Mouse (Mus musculus) adrenal gland, postnatal 4 days (tissue): ENCODE data around the gene Phex. TPM values are rescaled to one million over a fixed set of nuclear protein-coding genes. Genes with fewer than 3 reads are reported as not detected.

Experiments used
- DNase-seq, 2 experiments: peaks; one replicate each; pipeline ENCODE4 v3.0.0; 2021 to 2022; ENCODE audit warnings: low spot score in 2 of 2, mixed read lengths in 2 of 2
- microRNA-seq: library from miRNA; unstranded; fragments of <30 nt; microRNA quantifications from one replicate; pipeline ENCODE4 v1.2.0, GENCODE M21; 2021
- total RNA-seq, 2 experiments: library from RNA; stranded (reverse); gene quantifications; 2 replicates each; pipeline ENCODE4 v1.2.3; 2021

Phex gene
- total RNA-seq, 2 experiments from 2014 or later = 0.59 to 0.70 TPM

- no peak for DNase-seq
These were observed 106.9 kb downstream of the Phex start for GRCm38 (mm10) chrX:157308171-157308570.

DNA sequence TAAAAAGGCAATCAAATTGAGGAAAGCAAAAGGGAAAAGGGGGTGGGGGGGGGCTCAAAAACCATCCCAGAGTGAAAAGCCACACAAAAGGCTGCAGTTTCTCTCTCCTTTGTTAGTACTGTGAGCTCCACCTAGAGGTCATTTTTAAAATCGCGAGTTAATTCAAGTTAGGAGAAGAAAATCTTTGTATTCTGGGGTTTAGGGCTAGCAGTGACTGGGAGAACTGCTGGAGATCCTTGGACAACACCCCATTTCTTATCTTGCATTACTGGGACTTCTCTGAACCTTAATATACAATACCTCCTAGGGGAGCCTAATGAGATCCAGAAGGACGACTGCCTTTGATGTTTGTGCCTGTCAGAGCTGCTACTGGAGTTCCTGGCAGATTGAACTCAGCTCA, 107.7 kb downstream of the Phex start:
- DNase-seq = no peak

DNA sequence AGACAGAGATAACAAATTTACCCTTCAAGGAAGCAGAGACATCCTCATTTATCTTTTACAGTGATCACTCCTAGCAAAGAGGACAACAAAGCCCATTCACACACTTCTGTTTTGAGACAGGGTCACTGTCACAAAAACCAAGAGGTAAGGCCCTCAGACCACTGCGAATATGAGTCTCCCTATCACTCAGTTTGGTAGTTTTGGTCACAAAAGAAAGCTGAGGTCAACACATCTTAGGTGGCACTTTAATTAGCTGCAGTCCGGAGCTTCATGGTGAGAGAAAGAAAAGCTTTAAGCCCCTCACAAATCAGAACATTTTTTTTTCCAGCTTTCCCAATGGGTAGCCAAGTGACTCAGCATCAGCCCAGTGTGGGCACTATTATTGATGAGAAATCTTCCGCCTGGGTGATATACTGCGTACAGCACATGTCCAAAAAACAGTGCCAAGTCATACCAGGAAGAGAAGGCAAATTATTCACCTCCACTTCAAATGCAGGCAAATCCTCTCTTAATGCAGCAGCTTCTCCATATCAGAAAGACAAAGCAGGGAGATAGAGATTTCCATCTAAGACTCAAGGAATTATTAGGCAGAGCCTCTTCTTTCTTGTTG, 108.2 kb downstream of the Phex start:
- DNase-seq = no peak

DNA sequence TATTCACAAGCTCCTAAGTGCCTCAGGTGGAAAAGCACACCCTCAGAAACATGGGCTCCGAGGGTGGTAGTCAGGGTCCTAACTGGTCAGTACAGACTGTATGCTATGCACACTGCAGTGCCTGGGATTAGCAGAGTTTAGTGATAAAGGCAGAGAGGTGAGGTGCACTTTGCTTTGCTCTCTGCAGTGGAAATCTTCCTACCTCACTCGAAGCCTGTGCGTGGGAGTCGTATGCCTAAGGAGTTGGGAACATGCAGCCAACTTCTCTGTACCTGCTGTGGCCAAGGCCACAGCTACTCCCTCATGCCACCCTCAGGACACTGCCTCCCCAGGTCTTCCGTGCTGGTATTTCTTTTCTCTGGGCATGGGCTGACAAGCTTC, 109.3 kb downstream of the Phex start:
- no peak for DNase-seq

- no peak for DNase-seq
These were observed 109.8 kb downstream of the Phex start for GRCm38 (mm10) chrX:157305193-157305851.

- DNase-seq = no peak
These were observed 122.7 kb downstream of the Phex start for GRCm38 (mm10) chrX:157292411-157292810.

- no peak for DNase-seq
These were observed 138.5 kb downstream of the Phex start for GRCm38 (mm10) chrX:157276581-157276980.

DNA sequence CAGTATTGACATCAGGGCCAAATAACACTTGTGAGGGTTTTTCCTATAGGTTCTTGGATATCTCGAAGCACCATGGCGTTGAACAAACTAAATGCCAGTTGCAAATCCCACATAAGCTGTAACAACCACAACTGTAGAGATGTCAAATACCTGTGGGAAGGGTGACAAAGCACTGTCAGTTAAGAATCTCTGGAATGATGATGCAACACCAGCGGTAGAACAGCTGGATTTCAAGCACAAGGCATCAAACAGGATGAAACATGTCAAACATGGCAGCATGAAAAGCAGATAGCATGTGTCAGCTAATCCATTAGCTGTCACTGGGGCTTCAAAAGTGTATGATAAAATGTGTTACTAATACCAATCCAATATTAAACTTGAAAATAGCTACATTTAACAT, 141.8 kb downstream of the Phex start:
- DNase-seq = no peak

DNA sequence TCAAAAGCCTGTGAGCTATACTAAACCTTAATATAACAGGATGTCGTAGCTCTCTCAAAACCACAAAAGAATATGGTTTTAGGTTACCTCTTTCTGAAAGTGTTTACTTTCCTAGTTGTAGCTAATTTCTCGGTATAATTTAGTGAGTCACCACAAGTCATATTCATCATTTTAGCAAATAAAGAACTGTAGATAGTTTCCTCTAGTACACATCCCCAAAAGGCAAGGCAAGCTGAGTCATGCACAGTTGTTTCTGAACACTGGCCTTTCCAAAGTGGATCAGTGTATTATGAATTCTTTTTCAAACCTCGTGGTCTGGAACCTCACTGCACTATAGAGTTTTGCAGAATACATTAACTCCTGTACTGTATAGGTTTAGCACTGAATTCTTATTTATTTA, 143.5 kb downstream of the Phex start:
- no peak for DNase-seq

DNA sequence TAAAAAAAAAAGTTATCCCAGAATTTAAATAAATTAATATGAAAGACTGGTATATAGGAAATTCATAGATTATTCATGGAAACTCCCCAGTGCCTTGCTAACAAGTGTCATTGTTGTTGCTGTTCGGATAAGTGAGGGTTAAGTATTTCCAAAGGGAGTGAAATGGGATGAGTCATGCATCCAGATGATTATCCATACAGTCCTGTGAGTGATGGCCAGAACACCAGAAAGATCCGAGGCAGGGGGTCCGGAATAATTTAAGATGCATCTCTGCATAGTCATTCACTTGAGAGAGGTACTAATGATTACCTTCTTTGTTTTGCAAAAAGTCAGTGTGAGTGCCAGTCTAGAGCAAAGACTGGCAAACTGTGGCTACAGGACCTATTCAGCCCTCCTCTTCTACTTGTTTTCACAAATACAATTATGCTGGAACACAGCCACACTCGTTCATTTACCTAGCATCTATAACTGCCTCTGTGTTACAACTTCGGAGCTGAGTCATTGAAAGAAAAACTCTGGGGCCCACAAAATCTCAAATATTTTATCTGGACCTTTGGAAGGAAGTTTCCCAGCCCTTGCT, 145.3 kb downstream of the Phex start:
- no peak for DNase-seq

- DNase-seq = no peak
These were observed 147.0 kb downstream of the Phex start for GRCm38 (mm10) chrX:157268141-157268540.

GRCm38 (mm10) chrX:157202736-157203135, 212.4 kb downstream of the Phex start:
- DNase-seq = no peak

GRCm38 (mm10) chrX:157184167-157184566, 230.9 kb downstream of the Phex start:
- DNase-seq = no peak

GRCm38 (mm10) chrX:157180845-157181244, 234.3 kb downstream of the Phex start:
- DNase-seq = no peak

GRCm38 (mm10) chrX:157164142-157164541, 251.0 kb downstream of the Phex start:
- no peak for DNase-seq

DNA sequence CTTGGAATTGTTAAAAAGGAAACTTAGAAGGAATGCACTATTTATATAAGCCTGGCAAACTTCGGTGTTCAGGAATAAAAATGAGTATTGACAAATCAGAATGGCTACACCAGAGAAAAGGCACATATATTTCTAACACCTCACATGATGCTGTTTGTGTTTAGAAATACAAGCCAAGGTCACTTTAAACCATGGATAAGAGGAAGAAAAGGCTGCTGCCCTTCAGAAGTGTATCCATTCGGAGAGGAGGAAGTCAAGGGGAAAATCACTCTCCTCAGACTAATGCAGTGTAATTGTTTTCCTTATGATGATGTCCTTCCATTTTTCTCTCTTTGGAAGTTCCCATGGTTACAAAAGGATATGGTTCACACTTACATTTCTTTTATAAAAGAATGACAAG, 251.7 kb downstream of the Phex start:
- no peak for DNase-seq

- DNase-seq = no peak
These were observed 270.4 kb downstream of the Phex start for GRCm38 (mm10) chrX:157144675-157145074.

- DNase-seq = no peak
These were observed 275.5 kb downstream of the Phex start for GRCm38 (mm10) chrX:157139601-157140000.

Small RNA genes lying within 50 kb of the gene (microRNA-seq; reads per million reads assigned to microRNA genes)
- gene Gm23798 = not detected

Other genes with a start within 250 kb of the Phex start
- 10 to 100 TPM; 26.0 to 27.3 TPM for gene Sms, start 77.0 kb upstream of the Phex start, total RNA-seq
- gene Yy2, start 153.7 kb upstream of the Phex start, total RNA-seq = 1 to 10 TPM; 1.5 to 2.8 TPM
- 10 to 100 TPM; 29.5 to 35.1 TPM for gene Mbtps2, start 183.4 kb upstream of the Phex start, total RNA-seq